8 mouse cellular contexts compared by ENCODE assay signal in the genomic region with DNA sequence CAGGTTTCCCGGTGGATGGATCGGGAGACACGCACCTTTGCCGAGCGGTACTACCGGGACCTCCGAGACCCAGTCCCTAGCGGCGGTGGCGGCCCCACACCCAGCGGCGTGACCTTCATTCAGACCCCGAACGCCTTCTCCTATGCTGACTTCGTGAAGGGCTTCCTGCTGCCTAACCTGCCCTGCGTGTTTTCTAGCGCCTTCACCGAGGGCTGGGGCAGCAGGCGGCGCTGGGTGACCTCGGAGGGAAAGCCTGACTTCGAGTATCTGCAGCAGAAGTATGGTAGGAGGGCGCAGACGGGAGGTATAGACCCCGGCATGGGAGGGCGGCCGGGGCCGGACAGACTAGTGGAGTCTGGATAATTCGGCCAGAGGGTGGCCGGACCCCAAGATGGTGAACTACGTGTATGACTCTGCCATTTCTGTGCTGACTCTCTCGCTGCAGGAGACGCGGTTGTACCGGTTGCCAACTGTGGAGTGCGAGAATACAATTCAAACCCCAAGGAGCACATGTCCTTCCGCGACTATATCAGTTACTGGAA. TPM values are rescaled to one million over a fixed set of nuclear protein-coding genes. Genes with fewer than 3 reads are reported as not detected.
DNase-seq lines count a peak whose midpoint lies in the region; ATAC-seq and TF ChIP-seq lines count a peak whose summit lies in the region.

No protein-coding gene starts in this region.

- H3K27ac ChIP-seq in kidney, adult 2 months (ENCODE audit: insufficient read depth, low read depth, low read length): peak overlapping the region; percentile 87
- H3K27ac ChIP-seq in ES-E14 (ENCODE audit: insufficient read depth, low read depth, low read length, poor library complexity, severe bottlenecking): peak overlapping the region; percentile 70
- peak overlapping the region; percentile 91 for H3K27ac ChIP-seq in embryonic facial prominence, embryonic 10.5 days (replicated peaks)

- no peak for TF ChIP-seq POLR2A in kidney, adult 2 months (IDR thresholded peaks at IDR 0.05; ENCODE audit: low read depth, low read length)

- in situ Hi-C loops in ES-E14 (cut with MboI; ENCODE audit: low sequenced_read_pairs in 2 of 2, unreplicated experiment in 2 of 2): no loop called here

- peak overlapping the region; percentile 95 for H3K4me3 ChIP-seq in kidney, adult 2 months (ENCODE audit: insufficient read depth, low read depth, low read length)
- H3K4me3 ChIP-seq in ES-E14 (ENCODE audit: insufficient read depth in 1 of 2, low read depth in 1 of 2, low read length in 2 of 2, poor library complexity in 1 of 2, severe bottlenecking in 1 of 2): peak overlapping the region; percentile 84 to 97
- peak overlapping the region; percentile 93 for H3K4me3 ChIP-seq in embryonic facial prominence, embryonic 10.5 days
- peak overlapping the region; percentile 99 for H3K4me3 ChIP-seq in megakaryocyte, embryonic 14.5 days (replicated peaks)

- no peaks in the 10 kb centered on the region for H3K36me3 ChIP-seq in kidney, adult 2 months (ENCODE audit: control insufficient read depth, insufficient read depth, low read length)
- H3K36me3 ChIP-seq in ES-E14 (ENCODE audit: control insufficient read depth, insufficient read depth, low read length, poor library complexity, severe bottlenecking): peaks cover 27% of the 10 kb centered on the region
- peaks cover 55% of the 10 kb centered on the region for H3K36me3 ChIP-seq in embryonic facial prominence, embryonic 10.5 days (replicated peaks)
- peaks cover 36% of the 10 kb centered on the region for H3K36me3 ChIP-seq in megakaryocyte, embryonic 14.5 days (replicated peaks; ENCODE audit: low read length)

- H3K27me3 ChIP-seq in kidney, adult 2 months (replicated peaks; ENCODE audit: control insufficient read depth, insufficient read depth, low read length): no peaks in the 10 kb centered on the region
- H3K27me3 ChIP-seq in embryonic facial prominence, embryonic 10.5 days (replicated peaks; ENCODE audit: low read depth, poor library complexity, severe bottlenecking): no peaks in the 10 kb centered on the region
- H3K27me3 ChIP-seq in megakaryocyte, embryonic 14.5 days (replicated peaks): peaks cover 9% of the 10 kb centered on the region

- no peak for TF ChIP-seq CTCF in kidney, adult 2 months (conservative IDR thresholded peaks at IDR 0.05; ENCODE audit: insufficient read depth, insufficient read length, low read depth, low read length)

- under 1% methylated on average over 38 of the region's 38 CpGs for WGBS in kidney, adult 2 months
- WGBS in embryonic facial prominence, embryonic 10.5 days: under 1% methylated on average over 38 of the region's 38 CpGs

- no peak for DNase-seq in kidney, adult 2 months
- DNase-seq in kidney, adult 9 months: no peak
- DNase-seq in ES-E14 (ENCODE audit: low read depth, low spot score): no peak
- no peak for DNase-seq in embryonic facial prominence, embryonic 10.5 days (ENCODE audit: low spot score)
- peak; percentile 72 for DNase-seq in thymus, postnatal 14 days
- no peak for DNase-seq in ovary, adult 18-20 months (ENCODE audit: low spot score)

- H3K9me3 ChIP-seq in ES-E14 (ENCODE audit: control insufficient read depth, insufficient read depth, low read depth, low read length): no peaks in the 10 kb centered on the region
- no peaks in the 10 kb centered on the region for H3K9me3 ChIP-seq in embryonic facial prominence, embryonic 10.5 days
- H3K9me3 ChIP-seq in megakaryocyte, embryonic 14.5 days: no peaks in the 10 kb centered on the region

- peaks cover 2% of the 10 kb centered on the region; the same call in 1 of the 2 replicates for H3K4me1 ChIP-seq in kidney, adult 2 months (ENCODE audit: control insufficient read depth, insufficient read depth, low read length)
- H3K4me1 ChIP-seq in ES-E14 (ENCODE audit: control insufficient read depth in 2 of 2, insufficient read depth in 2 of 2, low read length in 2 of 2, poor library complexity in 1 of 2): peaks cover 3 to 9% of the 10 kb centered on the region in 2 experiments; a peak in 3 of 4 replicates
- H3K4me1 ChIP-seq in embryonic facial prominence, embryonic 10.5 days: peaks cover 34% of the 10 kb centered on the region
- peaks cover 31% of the 10 kb centered on the region for H3K4me1 ChIP-seq in megakaryocyte, embryonic 14.5 days

- H3K9ac ChIP-seq in ES-E14 (ENCODE audit: insufficient read depth, low read depth, low read length, poor library complexity, severe bottlenecking): peak overlapping the region; percentile 94

- ATAC-seq in inflammation-experienced regulatory T-cells, adult 6 months: peak; percentile 48

TF ChIP-seq in ES-E14, 5 proteins besides CTCF, POLR2A, EP300 and RAD21:
- no peak for TF ChIP-seq ZNF384 (IDR thresholded peaks at IDR 0.05; ENCODE audit: low read depth, low read length)
- no peak for TF ChIP-seq ZC3H11A (IDR thresholded peaks at IDR 0.05; ENCODE audit: borderline replicate concordance, low read depth, low read length)
- no peak for TF ChIP-seq CHD2 (IDR thresholded peaks at IDR 0.05; ENCODE audit: low read depth, low read length)
- no peak; the same call in 1 of the 2 replicates for TF ChIP-seq HCFC1 (IDR thresholded peaks at IDR 0.05; ENCODE audit: borderline replicate concordance, insufficient read depth, low read length)
- no peak for TF ChIP-seq MAFK (IDR thresholded peaks at IDR 0.05; ENCODE audit: insufficient read depth, low read depth, low read length)
TF ChIP-seq in ES-E14: peak in this region for 0.

RNA-seq across cellular contexts. Expression of a gene that starts 0.5 kb away (rescaled TPM):
- 6.2 and 7.2 TPM in 2 replicates for polyA plus RNA-seq in kidney, adult 2 months (2012; rRNA removed)
- total RNA-seq in ES-E14 (2012; rRNA removed): 14.1 and 14.7 TPM in 2 replicates
- polyA plus RNA-seq in embryonic facial prominence, embryonic 10.5 days (2016; fragmentation: Nextera tagmentation; extraction: Ambion mirVana): 19.1 and 19.6 TPM in 2 replicates
- 1 to 10 TPM; 3.6 to 5.8 (median 5.2) TPM for polyA plus RNA-seq in inflammation-experienced regulatory T-cells, adult 6 months (2017; shearing (Covaris generic))
- 2.6 and 3.6 TPM in 2 replicates for polyA plus RNA-seq in megakaryocyte, embryonic 14.5 days (2012; ENCODE audit: insufficient read depth, low replicate concordance)

RNA-seq across cellular contexts. Expression of a gene that starts 0.7 kb away (rescaled TPM):
- 91.7 and 104 TPM in 2 replicates for polyA plus RNA-seq in kidney, adult 2 months (2012; rRNA removed)
- total RNA-seq in ES-E14 (2012; rRNA removed): 44.3 and 60.5 TPM in 2 replicates
- 128 and 134 TPM in 2 replicates for polyA plus RNA-seq in embryonic facial prominence, embryonic 10.5 days (2016; fragmentation: Nextera tagmentation; extraction: Ambion mirVana)
- 10 to 100 TPM; 42.0 to 62.2 (median 50.1) TPM for polyA plus RNA-seq in inflammation-experienced regulatory T-cells, adult 6 months (2017; shearing (Covaris generic))
- 9.9 and 18.6 TPM in 2 replicates for polyA plus RNA-seq in megakaryocyte, embryonic 14.5 days (2012; ENCODE audit: insufficient read depth, low replicate concordance)

RNA-seq across cellular contexts. Expression of a gene that starts 22.0 kb away (rescaled TPM):
- polyA plus RNA-seq in kidney, adult 2 months (2012; rRNA removed): 0.50 and 0.61 TPM in 2 replicates
- total RNA-seq in ES-E14 (2012; rRNA removed): 4.8 and 5.9 TPM in 2 replicates
- polyA plus RNA-seq in embryonic facial prominence, embryonic 10.5 days (2016; fragmentation: Nextera tagmentation; extraction: Ambion mirVana): 8.6 and 9.3 TPM in 2 replicates
- polyA plus RNA-seq in inflammation-experienced regulatory T-cells, adult 6 months (2017; shearing (Covaris generic)): 1 to 10 TPM; 4.1 to 4.7 (median 4.2) TPM
- polyA plus RNA-seq in megakaryocyte, embryonic 14.5 days (2012; ENCODE audit: insufficient read depth, low replicate concordance): 0.07 TPM in 1 of 2 replicates, not detected in the other
